Mouse (Mus musculus): ENCODE data around the gene Peli2. TPM values are rescaled to one million over a fixed set of nuclear protein-coding genes. Genes with fewer than 3 reads are reported as not detected.

The Peli2 gene
- total and polyA plus RNA-seq, 3 experiments = 10.1 to 20.3 (median 17.2) TPM

DNA sequence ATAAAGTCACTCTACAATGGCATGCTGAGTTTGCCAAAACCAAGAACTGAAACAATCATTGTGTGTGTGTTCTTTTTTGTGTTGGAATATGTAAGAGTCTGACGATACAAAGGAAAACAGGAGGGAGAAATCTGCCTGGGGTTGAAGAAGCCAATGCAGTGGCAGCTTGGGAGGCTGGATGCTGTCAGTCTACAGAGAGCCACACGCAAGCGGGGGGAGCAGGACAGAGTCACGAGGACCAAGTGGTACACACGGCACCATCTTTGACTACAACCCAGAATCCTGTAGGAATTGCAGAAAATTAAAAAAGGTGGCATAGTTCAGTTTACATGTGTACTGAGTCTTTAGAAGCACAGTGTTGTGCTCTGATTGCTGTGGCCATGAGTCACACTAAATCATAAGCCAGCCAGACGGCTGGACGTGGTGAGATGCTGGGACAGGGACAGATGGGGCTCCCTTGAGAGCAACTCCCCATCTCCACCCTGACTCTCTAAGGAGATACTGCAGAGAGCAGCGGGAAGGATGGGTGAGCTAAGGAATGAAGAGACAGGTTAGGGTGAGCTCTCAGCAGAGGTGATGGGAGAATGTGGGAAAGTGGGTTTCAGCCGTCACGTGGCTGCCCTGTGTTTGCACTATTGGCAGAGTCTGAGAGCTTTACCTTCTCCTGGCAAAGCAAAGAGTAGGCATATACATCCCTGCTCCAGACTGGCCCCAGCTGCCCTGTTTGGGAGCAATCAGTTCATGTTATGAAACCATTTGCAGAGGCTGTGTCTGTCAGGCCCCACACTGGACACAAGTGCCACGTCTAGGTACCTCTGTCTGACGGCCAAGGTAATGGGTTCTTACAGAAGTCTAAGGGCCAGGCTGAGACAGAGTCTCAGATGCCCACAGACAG is 87.4 kb downstream of the Peli2 start:
- no peak for TF ChIP-seq EP300 (IDR thresholded peaks at IDR 0.05; ENCODE audit: insufficient read depth, low read depth, low read length)
- no peak for TF ChIP-seq POLR2A (IDR thresholded peaks at IDR 0.05; ENCODE audit: insufficient read depth, low read depth, low read length)
- no peak for TF ChIP-seq CTCF (IDR thresholded peaks at IDR 0.05)
- no peak for DNase-seq
- intact Hi-C loops (cut with DNase I) = no loop called here
- Histone ChIP-seq H3K36me3 (ENCODE audit: control insufficient read depth, insufficient read depth, low read length) (no peaks in the 10 kb centered on the region), H3K79me2 (replicated peaks; ENCODE audit: control insufficient read depth, insufficient read depth, low read length) (no peaks in the 10 kb centered on the region), H3K27ac (peak overlapping the region; percentile 4), H3K9ac (ENCODE audit: low read depth, low read length) (no peak overlapping the region), H3K27me3 (ENCODE audit: control insufficient read depth, insufficient read depth, low read length) (no peaks in the 10 kb centered on the region), H3K4me3 (no peak overlapping the region), H3K4me1 (ENCODE audit: control insufficient read depth, insufficient read depth, low read length) (peaks cover 2% of the 10 kb centered on the region)
- WGBS = 76% methylated on average over 12 of the region's 12 CpGs

DNA sequence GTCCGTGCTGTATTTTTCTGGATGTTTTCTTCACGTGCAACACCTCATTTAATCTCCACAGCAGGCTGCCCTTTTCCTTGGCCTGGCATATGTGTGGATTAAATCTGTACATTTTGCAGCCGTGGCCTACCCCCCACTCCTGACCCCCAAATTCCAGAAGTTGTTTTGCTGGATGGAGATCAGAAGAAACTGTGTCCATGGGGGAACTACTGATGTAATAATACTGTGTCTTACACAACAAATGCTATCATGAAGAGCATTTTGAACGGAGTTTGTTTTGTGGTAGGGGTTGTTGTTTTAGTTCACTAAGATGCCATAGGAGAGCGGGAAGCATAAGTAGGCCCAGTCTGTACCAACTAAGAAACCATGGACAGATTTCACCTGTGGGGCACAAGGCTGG is 88.8 kb downstream of the Peli2 start:
- H3K36me3 ChIP-seq (ENCODE audit: control insufficient read depth, insufficient read depth, low read length) = no peaks in the 10 kb centered on the region
- H3K27ac ChIP-seq = no peak overlapping the region
- H3K4me1 ChIP-seq (ENCODE audit: control insufficient read depth, insufficient read depth, low read length) = peaks cover 3% of the 10 kb centered on the region
- DNase-seq = no peak
- intact Hi-C loops (cut with DNase I) = no loop called here
- WGBS = 93% methylated on average over 5 of the region's 5 CpGs
- H3K4me3 ChIP-seq = no peak overlapping the region
- no peak overlapping the region for H3K9ac ChIP-seq (ENCODE audit: low read depth, low read length)
- no peaks in the 10 kb centered on the region for H3K27me3 ChIP-seq (ENCODE audit: control insufficient read depth, insufficient read depth, low read length)
- H3K79me2 ChIP-seq (replicated peaks; ENCODE audit: control insufficient read depth, insufficient read depth, low read length) = no peaks in the 10 kb centered on the region
- no peak for TF ChIP-seq POLR2A (IDR thresholded peaks at IDR 0.05; ENCODE audit: insufficient read depth, low read depth, low read length)
- no peak for TF ChIP-seq CTCF (IDR thresholded peaks at IDR 0.05)
- TF ChIP-seq EP300 (IDR thresholded peaks at IDR 0.05; ENCODE audit: insufficient read depth, low read depth, low read length) = no peak

DNA sequence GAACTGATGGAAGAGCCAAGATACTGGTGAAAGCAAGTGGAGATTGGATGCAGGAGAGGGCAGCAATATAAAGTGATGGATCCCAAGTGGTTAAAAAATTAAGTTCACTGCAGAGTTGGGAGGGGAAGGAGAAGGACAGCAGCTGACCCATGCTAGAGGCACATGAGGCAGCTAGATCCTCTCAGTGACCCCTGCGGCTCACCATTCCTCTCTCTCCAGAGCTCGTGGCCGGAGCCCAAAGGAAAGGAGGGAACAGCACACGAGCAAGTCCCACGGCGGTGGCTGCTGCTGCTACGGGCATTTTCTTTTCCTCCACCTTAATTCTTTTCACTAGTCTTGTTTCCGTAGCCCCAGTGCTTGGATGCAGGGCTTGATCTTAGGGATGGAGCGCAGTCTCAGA is 89.5 kb downstream of the Peli2 start:
- no peaks in the 10 kb centered on the region for H3K36me3 ChIP-seq (ENCODE audit: control insufficient read depth, insufficient read depth, low read length)
- no peak for DNase-seq
- no peak overlapping the region for H3K27ac ChIP-seq
- H3K4me3 ChIP-seq = no peak overlapping the region
- intact Hi-C loops (cut with DNase I) = no loop called here
- H3K79me2 ChIP-seq (replicated peaks; ENCODE audit: control insufficient read depth, insufficient read depth, low read length) = no peaks in the 10 kb centered on the region; the same call in 1 of the 2 replicates
- no peaks in the 10 kb centered on the region for H3K27me3 ChIP-seq (ENCODE audit: control insufficient read depth, insufficient read depth, low read length)
- 85% methylated on average over 9 of the region's 9 CpGs for WGBS
- no peak overlapping the region for H3K9ac ChIP-seq (ENCODE audit: low read depth, low read length)
- TF ChIP-seq EP300 (IDR thresholded peaks at IDR 0.05; ENCODE audit: insufficient read depth, low read depth, low read length) (no peak), POLR2A (IDR thresholded peaks at IDR 0.05; ENCODE audit: insufficient read depth, low read depth, low read length) (no peak), CTCF (IDR thresholded peaks at IDR 0.05) (no peak)
- H3K4me1 ChIP-seq (ENCODE audit: control insufficient read depth, insufficient read depth, low read length) = peaks cover 3% of the 10 kb centered on the region

DNA sequence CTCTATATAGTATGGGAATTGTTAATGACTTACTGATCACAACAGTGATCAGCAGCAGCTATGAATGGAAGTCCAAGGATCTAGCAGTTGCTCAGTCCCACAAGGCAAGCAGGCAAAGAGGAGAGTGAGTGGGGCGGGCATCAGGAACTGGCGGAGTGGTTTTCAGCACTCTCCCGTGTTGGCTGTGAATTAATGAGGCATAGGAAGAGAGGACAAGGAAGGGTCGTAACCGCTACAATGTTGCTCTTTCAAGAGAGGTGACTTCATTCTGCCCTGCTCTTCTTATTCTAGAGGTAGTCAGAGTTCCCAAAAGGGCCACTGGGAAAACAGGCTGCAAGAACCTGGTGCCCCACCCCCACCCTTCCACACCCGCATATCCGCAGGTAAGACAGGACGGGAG is 90.9 kb downstream of the Peli2 start:
- Histone ChIP-seq H3K9ac (ENCODE audit: low read depth, low read length) (no peak overlapping the region), H3K27ac (no peak overlapping the region), H3K4me1 (ENCODE audit: control insufficient read depth, insufficient read depth, low read length) (peaks cover 3% of the 10 kb centered on the region), H3K4me3 (no peak overlapping the region), H3K36me3 (ENCODE audit: control insufficient read depth, insufficient read depth, low read length) (no peaks in the 10 kb centered on the region), H3K79me2 (replicated peaks; ENCODE audit: control insufficient read depth, insufficient read depth, low read length) (no peaks in the 10 kb centered on the region; the same call in 1 of the 2 replicates), H3K27me3 (ENCODE audit: control insufficient read depth, insufficient read depth, low read length) (no peaks in the 10 kb centered on the region)
- intact Hi-C loops (cut with DNase I) = no loop called here
- no peak for DNase-seq
- TF ChIP-seq CTCF (IDR thresholded peaks at IDR 0.05) = no peak
- no peak for TF ChIP-seq EP300 (IDR thresholded peaks at IDR 0.05; ENCODE audit: insufficient read depth, low read depth, low read length)
- 89% methylated on average over 8 of the region's 8 CpGs for WGBS

DNA sequence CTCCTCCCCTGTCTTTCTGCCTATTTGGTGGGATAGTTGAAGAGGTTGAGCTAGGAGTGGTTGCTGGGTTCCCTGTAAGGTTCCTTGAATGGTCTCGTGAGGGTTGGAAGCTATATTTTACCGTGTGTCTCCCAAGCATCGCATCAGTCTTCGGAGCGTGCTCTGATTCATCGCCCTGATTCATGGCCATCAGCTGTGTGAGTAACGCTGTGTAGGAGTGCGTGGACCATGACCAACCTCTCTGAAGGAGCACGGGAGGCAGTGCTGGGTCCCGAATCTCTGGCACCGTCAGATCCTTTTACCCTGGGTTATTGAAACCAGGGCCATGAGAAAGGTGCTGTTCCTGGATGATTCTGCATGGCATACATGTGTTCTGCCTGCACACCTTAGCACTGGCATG is 92.2 kb downstream of the Peli2 start:
- H3K4me1 ChIP-seq (ENCODE audit: control insufficient read depth, insufficient read depth, low read length) = peaks cover 1% of the 10 kb centered on the region; the same call in 1 of the 2 replicates
- TF ChIP-seq CTCF (IDR thresholded peaks at IDR 0.05) = no peak
- no peak for TF ChIP-seq EP300 (IDR thresholded peaks at IDR 0.05; ENCODE audit: insufficient read depth, low read depth, low read length)
- TF ChIP-seq POLR2A (IDR thresholded peaks at IDR 0.05; ENCODE audit: insufficient read depth, low read depth, low read length) = no peak
- H3K4me3 ChIP-seq = no peak overlapping the region
- no peak for DNase-seq
- no peak overlapping the region for H3K27ac ChIP-seq
- H3K79me2 ChIP-seq (replicated peaks; ENCODE audit: control insufficient read depth, insufficient read depth, low read length) = no peaks in the 10 kb centered on the region; the same call in 1 of the 2 replicates
- H3K36me3 ChIP-seq (ENCODE audit: control insufficient read depth, insufficient read depth, low read length) = no peaks in the 10 kb centered on the region
- WGBS = 93% methylated on average over 11 of the region's 11 CpGs
- no peaks in the 10 kb centered on the region for H3K27me3 ChIP-seq (ENCODE audit: control insufficient read depth, insufficient read depth, low read length)
- H3K9ac ChIP-seq (ENCODE audit: low read depth, low read length) = no peak overlapping the region
- intact Hi-C loops (cut with DNase I) = no loop called here

DNA sequence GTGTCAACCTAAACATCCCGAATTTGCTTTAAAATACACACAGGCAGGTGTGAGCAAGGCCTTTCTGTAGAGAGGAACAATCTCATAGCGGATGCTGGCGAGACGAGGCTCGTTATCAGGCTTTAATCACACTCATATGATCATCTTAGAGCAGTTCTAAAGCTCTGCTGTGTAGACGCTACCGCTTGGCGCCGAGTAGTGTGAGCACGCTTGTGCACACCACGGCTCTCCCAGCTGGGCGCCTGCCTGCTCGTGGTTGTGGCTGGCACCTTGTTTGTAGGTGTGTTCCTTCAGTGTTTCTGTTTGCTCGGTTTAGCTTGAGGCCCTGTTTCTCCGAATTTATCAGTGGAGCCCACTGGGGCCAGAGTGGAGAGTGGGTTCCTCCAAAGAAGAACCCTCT is 93.0 kb downstream of the Peli2 start:
- Histone ChIP-seq H3K4me1 (ENCODE audit: control insufficient read depth, insufficient read depth, low read length) (peaks cover 1% of the 10 kb centered on the region; the same call in 1 of the 2 replicates), H3K27me3 (ENCODE audit: control insufficient read depth, insufficient read depth, low read length) (no peaks in the 10 kb centered on the region), H3K36me3 (ENCODE audit: control insufficient read depth, insufficient read depth, low read length) (no peaks in the 10 kb centered on the region), H3K79me2 (replicated peaks; ENCODE audit: control insufficient read depth, insufficient read depth, low read length) (no peaks in the 10 kb centered on the region; the same call in 1 of the 2 replicates), H3K4me3 (no peak overlapping the region), H3K27ac (no peak overlapping the region), H3K9ac (ENCODE audit: low read depth, low read length) (no peak overlapping the region)
- 85% methylated on average over 15 of the region's 15 CpGs for WGBS
- intact Hi-C loops (cut with DNase I) = no loop called here
- no peak for DNase-seq
- TF ChIP-seq EP300 (IDR thresholded peaks at IDR 0.05; ENCODE audit: insufficient read depth, low read depth, low read length) (no peak), CTCF (IDR thresholded peaks at IDR 0.05) (no peak), POLR2A (IDR thresholded peaks at IDR 0.05; ENCODE audit: insufficient read depth, low read depth, low read length) (no peak)

All from heart, adult 2 months (tissue).